Mouse (Mus musculus) lung, embryonic 16.5 days (tissue): ENCODE measurements at regions not wholly inside any gene's neighbourhood (a gene's known extent, or its start where the extent isn't known, plus 50 kb on each side); places are given as distances from the start of the nearest gene placed in this dataset.

Experiments
- ATAC-seq: fragments of 200-750 bp; cut with Nextera tagmentation; 2 replicates; pipeline ENCODE4 v1.8.0; 2017; ENCODE audit warnings: low read depth, mild to moderate bottlenecking, moderate library complexity
- H3K27ac ChIP-seq: fragments of 300-500 bp; sonication (generic); 2 replicates; pipeline ENCODE4 v1.5.1; 2014; ENCODE audit warnings: mild to moderate bottlenecking, control low read depth, low read length
- H3K27me3 ChIP-seq: fragments of 300-500 bp; sonication (generic); 2 replicates; pipeline ENCODE4 v1.6.1; 2014; ENCODE audit warnings: low read depth, low read length, mixed read lengths; ENCODE audit not compliant: control insufficient read depth, insufficient read depth
- H3K36me3 ChIP-seq: fragments of 300-500 bp; sonication (generic); 2 replicates; pipeline ENCODE4 v1.6.1; 2014; ENCODE audit warnings: low read length; ENCODE audit not compliant: control insufficient read depth, insufficient read depth
- H3K4me1 ChIP-seq: fragments of 300-500 bp; sonication (generic); replicated peaks from 2 replicates; pipeline ENCODE4 v1.6.1; 2014; ENCODE audit warnings: low read length, mixed read lengths; ENCODE audit not compliant: control insufficient read depth, insufficient read depth
- H3K4me2 ChIP-seq: fragments of 300-500 bp; sonication (generic); 2 replicates; pipeline ENCODE4 v1.6.1; 2014; ENCODE audit warnings: low read depth, low read length, control low read depth
- H3K4me3 ChIP-seq: fragments of 300-500 bp; sonication (generic); 2 replicates; pipeline ENCODE4 v1.5.1; 2014; ENCODE audit warnings: mild to moderate bottlenecking, low read length, control low read depth
- H3K9ac ChIP-seq: fragments of 300-500 bp; sonication (generic); 2 replicates; pipeline ENCODE4 v1.6.1; 2014; ENCODE audit warnings: low read length, control low read depth
- H3K9me3 ChIP-seq: fragments of 300-500 bp; sonication (generic); 2 replicates; pipeline ENCODE4 v1.6.1; 2016; ENCODE audit warnings: low read length; ENCODE audit not compliant: control insufficient read depth
- WGBS: fragments of 180-500 bp; shearing (Covaris S2); extraction: QIAGEN DNeasy Blood & Tissue Kit; methylation state at CpG from one replicate; pipeline ENCODE4 v1.1.7; 2014; 5-methylcytosine and 5-hydroxymethylcytosine counted together

GRCm38 (mm10) chr2:131436149-131436548, 55.1 kb upstream of the Smox start:
- Histone ChIP-seq H3K27me3 (no peaks in the 10 kb centered on the region), H3K4me3 (no peak overlapping the region), H3K9me3 (no peaks in the 10 kb centered on the region), H3K36me3 (no peaks in the 10 kb centered on the region), H3K4me2 (no peak overlapping the region), H3K27ac (no peak overlapping the region), H3K4me1 (no peaks in the 10 kb centered on the region), H3K9ac (no peak overlapping the region)
- ATAC-seq, result no peak
- WGBS, result 67% methylated on average over 9 of the region's 9 CpGs

DNA sequence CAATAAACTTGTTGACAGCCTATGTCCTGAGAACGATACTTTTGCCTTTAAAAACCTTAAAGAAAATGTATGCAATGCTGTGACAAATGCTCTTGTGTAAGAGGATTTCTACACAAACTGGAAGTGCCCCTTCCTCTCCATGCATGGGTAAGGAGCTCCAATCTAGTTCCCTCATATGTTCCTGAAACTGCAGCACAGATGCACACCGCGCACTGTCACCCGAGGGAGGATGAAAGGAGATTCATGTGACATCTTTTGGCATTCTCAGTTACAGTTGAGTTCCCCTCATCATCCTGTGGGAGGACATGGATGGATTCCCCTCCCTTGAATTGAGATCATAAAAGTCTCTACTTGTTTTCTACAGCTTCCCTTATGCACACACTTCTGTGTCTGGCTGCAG, 60.8 kb upstream of the Smox start:
- H3K4me2 ChIP-seq, result no peak overlapping the region

GRCm38 (mm10) chr2:131428089-131428488, 63.2 kb upstream of the Smox start:
- 47% methylated on average over 4 of the region's 4 CpGs for WGBS
- H3K9me3 ChIP-seq, result no peaks in the 10 kb centered on the region
- H3K4me3 ChIP-seq, result no peak overlapping the region
- H3K27me3 ChIP-seq, result no peaks in the 10 kb centered on the region
- H3K9ac ChIP-seq, result no peak overlapping the region
- H3K4me2 ChIP-seq, result no peak overlapping the region
- H3K27ac ChIP-seq, result no peak overlapping the region
- no peak for ATAC-seq
- H3K4me1 ChIP-seq, result no peaks in the 10 kb centered on the region
- H3K36me3 ChIP-seq, result no peaks in the 10 kb centered on the region

More for the DNA sequence above, 60.8 kb upstream of the Smox start:
- no peak for ATAC-seq
- Histone ChIP-seq H3K4me1 (no peaks in the 10 kb centered on the region), H3K9ac (no peak overlapping the region), H3K9me3 (no peaks in the 10 kb centered on the region), H3K27me3 (no peaks in the 10 kb centered on the region), H3K27ac (no peak overlapping the region), H3K36me3 (no peaks in the 10 kb centered on the region), H3K4me3 (no peak overlapping the region)
- WGBS, result 85% methylated on average over 4 of the region's 4 CpGs

- H3K36me3 ChIP-seq, result no peaks in the 10 kb centered on the region
- no peak overlapping the region for H3K27ac ChIP-seq
- no peak overlapping the region for H3K4me3 ChIP-seq
- H3K9me3 ChIP-seq, result no peaks in the 10 kb centered on the region
- no peaks in the 10 kb centered on the region for H3K4me1 ChIP-seq
- no peaks in the 10 kb centered on the region for H3K27me3 ChIP-seq
- no peak overlapping the region for H3K4me2 ChIP-seq
- H3K9ac ChIP-seq, result no peak overlapping the region
- ATAC-seq, result no peak
Observed at GRCm38 (mm10) chr2:131426941-131427340, 64.4 kb upstream of the Smox start.

DNA sequence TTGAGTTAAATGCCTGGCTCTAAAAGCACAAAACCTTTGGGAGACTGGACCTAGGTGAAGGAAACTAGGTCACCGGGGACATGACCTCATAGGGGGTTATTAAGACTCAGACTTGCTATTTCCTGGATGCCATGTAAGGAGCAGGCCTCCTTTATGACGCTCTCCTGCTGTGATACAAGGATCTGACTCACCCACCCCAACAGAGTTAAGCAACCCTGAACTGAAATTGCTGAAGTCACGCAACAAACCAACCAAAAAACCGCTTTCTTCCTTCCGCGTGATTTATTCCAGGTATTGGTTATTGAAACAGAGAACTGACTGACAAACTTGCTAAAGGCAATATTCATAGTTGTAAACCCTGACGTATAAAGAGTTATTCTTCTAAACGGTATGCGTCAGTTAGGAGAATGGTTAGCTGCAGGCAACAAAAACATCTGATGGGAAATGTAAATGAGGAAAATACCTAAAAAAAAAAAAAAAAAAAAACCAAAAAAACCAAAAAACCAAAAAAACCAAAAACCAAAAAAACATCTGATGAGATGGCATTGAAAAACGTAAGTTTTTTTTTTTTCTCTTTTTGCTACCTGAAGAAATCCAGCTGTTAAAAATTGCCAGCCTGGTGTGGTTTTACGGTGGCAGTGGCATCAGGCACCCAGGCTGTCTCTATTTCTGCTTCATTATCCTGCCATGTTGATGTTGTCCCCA, 67.5 kb upstream of the Smox start:
- 76% methylated on average over 11 of the region's 11 CpGs for WGBS
- no peak for ATAC-seq
- H3K9me3 ChIP-seq, result no peaks in the 10 kb centered on the region

DNA sequence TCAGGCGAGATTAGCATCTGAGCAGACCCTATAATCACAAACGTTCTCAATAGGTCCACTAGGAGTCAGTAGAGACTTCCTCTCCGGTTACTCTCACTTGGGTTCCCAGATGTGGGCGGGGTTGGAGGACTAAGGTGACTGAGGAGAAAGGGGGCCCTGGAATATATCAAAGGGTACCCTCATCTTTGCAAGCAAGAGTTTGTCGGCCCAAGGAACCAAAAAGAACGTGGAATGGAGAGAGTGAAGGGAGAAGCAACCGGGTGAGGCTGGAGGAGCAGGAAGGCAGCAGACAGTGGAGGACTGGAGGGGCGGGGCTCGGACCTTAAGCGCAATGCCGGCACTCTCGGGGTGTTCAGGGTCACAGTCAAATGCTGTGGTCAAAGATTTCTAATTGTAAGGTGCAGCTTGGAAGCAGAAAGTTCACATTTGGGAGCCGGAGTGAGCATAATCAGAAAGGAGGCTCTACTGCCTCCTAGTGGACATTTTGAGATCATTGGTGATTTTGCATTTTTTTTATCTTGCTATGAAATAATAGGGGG, 68.3 kb upstream of the Smox start:
- Histone ChIP-seq H3K4me3 (peak overlapping the region; percentile 57), H3K27ac (no peak overlapping the region), H3K4me2 (peak overlapping the region; percentile 77), H3K9ac (peak overlapping the region; percentile 64), H3K36me3 (no peaks in the 10 kb centered on the region), H3K9me3 (no peaks in the 10 kb centered on the region), H3K4me1 (no peaks in the 10 kb centered on the region), H3K27me3 (no peaks in the 10 kb centered on the region)
- ATAC-seq, result peak; percentile 92
- WGBS, result under 1% methylated on average over 13 of the region's 13 CpGs

More for the DNA sequence above, 67.5 kb upstream of the Smox start:
- Histone ChIP-seq H3K4me3 (no peak overlapping the region), H3K27ac (no peak overlapping the region), H3K4me1 (no peaks in the 10 kb centered on the region), H3K4me2 (no peak overlapping the region), H3K27me3 (no peaks in the 10 kb centered on the region), H3K9ac (no peak overlapping the region), H3K36me3 (no peaks in the 10 kb centered on the region)

DNA sequence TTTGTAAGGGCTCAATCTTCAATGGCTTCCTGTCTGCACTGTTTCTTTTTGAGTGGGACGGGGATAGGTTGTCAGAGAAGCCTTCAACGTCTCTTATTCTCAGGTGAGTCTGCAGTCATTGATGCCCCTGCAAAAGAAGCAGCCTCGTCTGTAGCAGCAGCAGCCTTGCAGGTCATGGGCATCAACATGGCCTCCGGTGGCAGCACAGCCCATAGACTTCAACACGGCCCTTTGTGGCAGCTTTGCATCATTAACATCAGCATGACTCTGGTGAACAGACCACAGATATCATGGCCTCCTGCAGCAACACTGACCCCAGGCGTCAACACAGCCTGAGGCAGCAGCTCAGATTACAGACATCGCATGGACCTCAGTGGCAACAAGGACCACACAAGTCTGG, 65.4 kb upstream of the Rnf24 start:
- ATAC-seq, result no peak
- Histone ChIP-seq H3K4me3 (no peak overlapping the region), H3K4me2 (no peak overlapping the region), H3K9ac (no peak overlapping the region), H3K9me3 (no peaks in the 10 kb centered on the region), H3K4me1 (no peaks in the 10 kb centered on the region), H3K27ac (no peak overlapping the region), H3K36me3 (no peaks in the 10 kb centered on the region), H3K27me3 (no peaks in the 10 kb centered on the region; the same call in 1 of the 2 replicates)
- 57% methylated on average over 7 of the region's 7 CpGs for WGBS

- ATAC-seq, result no peak
- H3K27ac ChIP-seq, result no peak overlapping the region
- no peak overlapping the region for H3K4me3 ChIP-seq
- WGBS, result 72% methylated on average over 2 of the region's 2 CpGs
- no peak overlapping the region for H3K4me2 ChIP-seq
- H3K9me3 ChIP-seq, result no peaks in the 10 kb centered on the region
- no peak overlapping the region for H3K9ac ChIP-seq
- no peaks in the 10 kb centered on the region for H3K4me1 ChIP-seq
- H3K27me3 ChIP-seq, result no peaks in the 10 kb centered on the region; the same call in 1 of the 2 replicates
- H3K36me3 ChIP-seq, result no peaks in the 10 kb centered on the region
Observed at GRCm38 (mm10) chr2:131417472-131417871, 64.8 kb upstream of the Rnf24 start.

- Histone ChIP-seq H3K4me1 (no peaks in the 10 kb centered on the region), H3K27me3 (no peaks in the 10 kb centered on the region; the same call in 1 of the 2 replicates), H3K4me2 (no peak overlapping the region), H3K27ac (no peak overlapping the region), H3K9ac (0 out of 2 replicates have a peak overlapping the region, but pooled peaks have one; percentile 20), H3K4me3 (no peak overlapping the region), H3K9me3 (no peaks in the 10 kb centered on the region), H3K36me3 (no peaks in the 10 kb centered on the region)
- WGBS, result 36% methylated on average over 6 of the region's 6 CpGs
- ATAC-seq, result peak; percentile 69
Observed at GRCm38 (mm10) chr2:131416482-131416881, 63.8 kb upstream of the Rnf24 start.
